Comparison of ENCODE assay signal across 32 mouse cellular contexts in the genomic region with DNA sequence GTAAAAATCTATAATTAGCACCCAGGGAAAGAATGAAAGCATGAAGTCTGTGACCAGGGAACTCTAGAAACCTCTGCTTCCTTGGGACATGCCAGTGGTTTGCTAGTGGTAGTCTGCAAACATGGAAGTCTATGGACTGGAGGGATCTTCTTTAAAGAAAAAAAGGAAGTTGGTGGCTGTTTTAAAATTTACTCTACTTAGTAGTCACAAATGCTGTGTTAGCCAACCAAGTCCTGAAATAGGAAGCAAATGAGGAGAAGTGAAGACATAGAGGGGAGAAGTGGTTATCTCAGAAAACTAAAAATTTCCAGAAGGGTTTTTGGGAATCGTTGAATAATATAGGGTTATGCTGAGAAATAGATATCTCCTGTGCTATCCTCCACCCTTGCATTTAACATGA. TPM values are rescaled to one million over a fixed set of nuclear protein-coding genes. Genes with fewer than 3 reads are reported as not detected.
DNase-seq lines count a peak whose midpoint lies in the region; ATAC-seq and TF ChIP-seq lines count a peak whose summit lies in the region.
"Had no signal": no experiment of that assay in that cellular context is flagged by ENCODE, and none has a peak within 500 bp of the region (broad histone marks: within the 10 kb centered on the region; RNA-seq: fewer than 3 reads in every experiment).

No protein-coding gene starts in this region.

- TF ChIP-seq CTCF in liver, adult 2 months (IDR thresholded peaks at IDR 0.05; ENCODE audit: low read depth, low read length): no peak

- no peak overlapping the region for H3K4me2 ChIP-seq in liver, embryonic 11.5 days
- H3K4me2 ChIP-seq in myocyte (ENCODE audit: low read depth): peak overlapping the region; percentile 10
- H3K4me2 ChIP-seq: embryonic facial prominence, embryonic 12.5 days; embryonic facial prominence, embryonic 15.5 days; heart, embryonic 13.5 days; hindbrain, embryonic 12.5 days; hindbrain, embryonic 15.5 days had no signal

- no peak for ATAC-seq in liver, embryonic 11.5 days (replicated peaks; ENCODE audit: low FRiP score)
- ATAC-seq: forebrain, embryonic 14.5 days; forebrain, postnatal 0 days had no signal

- H3K36me3 ChIP-seq in liver, adult 2 months (ENCODE audit: control insufficient read depth, insufficient read depth, low read length): no peaks in the 10 kb centered on the region
- H3K36me3 ChIP-seq in liver, embryonic 11.5 days (ENCODE audit: control insufficient read depth, insufficient read depth, low read length): no peaks in the 10 kb centered on the region
- no peaks in the 10 kb centered on the region for H3K36me3 ChIP-seq in macrophage (ENCODE audit: inconsistent target)
- no peaks in the 10 kb centered on the region for H3K36me3 ChIP-seq in myocyte (ENCODE audit: control insufficient read depth, insufficient read depth)
- H3K36me3 ChIP-seq: embryonic facial prominence, embryonic 12.5 days; embryonic facial prominence, embryonic 15.5 days; G1E; heart, embryonic 10.5 days; heart, embryonic 13.5 days; hindbrain, embryonic 12.5 days; hindbrain, embryonic 15.5 days had no signal

- no peaks in the 10 kb centered on the region for H3K79me2 ChIP-seq in liver, adult 2 months (ENCODE audit: control insufficient read depth, insufficient read depth, low read length)
- no peaks in the 10 kb centered on the region for H3K79me2 ChIP-seq in macrophage (ENCODE audit: inconsistent target)
- H3K79me2 ChIP-seq in myocyte (ENCODE audit: control insufficient read depth, insufficient read depth): no peaks in the 10 kb centered on the region

- peak; percentile 2 for DNase-seq in liver, adult 2 months (ENCODE audit: extremely low read depth, low read depth, low spot score)
- no peak for DNase-seq in liver, embryonic 11.5 days (ENCODE audit: low spot score)
- DNase-seq in left cerebral cortex, adult 18-20 months (ENCODE audit: low spot score in 2 of 2): no peak
- DNase-seq in embryo, embryonic 10 days (ENCODE audit: low spot score): no peak
- DNase-seq: adrenal gland, postnatal 10 days; adrenal gland, postnatal 36 days; B cell, adult 2 months; cerebellum, adult 11 months; cerebellum, adult 2 months; cerebellum, postnatal 10 days; cerebellum, postnatal 36 days; forebrain, postnatal 0 days; gastrocnemius, adult 2 months; gastrocnemius, postnatal 14 days; heart, adult 2 months; heart, postnatal 14 days had no signal

- H3K4me3 ChIP-seq in liver, adult 2 months (ENCODE audit: insufficient read depth, low read depth, low read length): no peak overlapping the region
- no peak overlapping the region for H3K4me3 ChIP-seq in liver, embryonic 11.5 days (ENCODE audit: low read depth, low read length)
- H3K4me3 ChIP-seq in macrophage (ENCODE audit: inconsistent target) (no peak overlapping the region), myocyte (no peak overlapping the region)
- H3K4me3 ChIP-seq: embryonic facial prominence, embryonic 12.5 days; embryonic facial prominence, embryonic 15.5 days; gastrocnemius, adult 2 months; heart, adult 2 months; heart, embryonic 10.5 days; heart, embryonic 13.5 days; hindbrain, embryonic 12.5 days; hindbrain, embryonic 15.5 days had no signal

- H3K9ac ChIP-seq in liver, adult 2 months (ENCODE audit: low read depth, low read length): no peak overlapping the region
- H3K9ac ChIP-seq in liver, embryonic 11.5 days (ENCODE audit: low read depth, low read length): no peak overlapping the region
- H3K9ac ChIP-seq: embryonic facial prominence, embryonic 12.5 days; embryonic facial prominence, embryonic 15.5 days; forebrain, postnatal 0 days; heart, embryonic 13.5 days; hindbrain, embryonic 12.5 days; hindbrain, embryonic 15.5 days had no signal

- H3K4me1 ChIP-seq in liver, adult 2 months (ENCODE audit: control insufficient read depth, insufficient read depth, low read length): no peaks in the 10 kb centered on the region
- no peaks in the 10 kb centered on the region for H3K4me1 ChIP-seq in liver, embryonic 11.5 days (replicated peaks; ENCODE audit: control insufficient read depth, insufficient read depth, low read length)
- H3K4me1 ChIP-seq: embryonic facial prominence, embryonic 12.5 days; embryonic facial prominence, embryonic 15.5 days; heart, embryonic 10.5 days; heart, embryonic 13.5 days; hindbrain, embryonic 12.5 days; hindbrain, embryonic 15.5 days had no signal

- 88% methylated on average over 1 of the region's 1 CpGs for WGBS in liver, adult 2 months
- WGBS in liver, embryonic 11.5 days: 80% methylated on average over 1 of the region's 1 CpGs
- WGBS in macrophage (ENCODE audit: missing documents): 38% methylated on average over 1 of the region's 1 CpGs

- H3K27me3 ChIP-seq in liver, adult 2 months (ENCODE audit: control insufficient read depth, insufficient read depth, low read length): no peaks in the 10 kb centered on the region
- no peaks in the 10 kb centered on the region for H3K27me3 ChIP-seq in liver, embryonic 11.5 days (replicated peaks; ENCODE audit: control insufficient read depth, insufficient read depth, low read length)
- no peaks in the 10 kb centered on the region for H3K27me3 ChIP-seq in myocyte (ENCODE audit: control insufficient read depth, insufficient read depth, insufficient read length)
- H3K27me3 ChIP-seq: CH12.LX; embryonic facial prominence, embryonic 12.5 days; embryonic facial prominence, embryonic 15.5 days; heart, embryonic 13.5 days; hindbrain, embryonic 12.5 days; hindbrain, embryonic 15.5 days; Patski had no signal

- H3K27ac ChIP-seq in liver, adult 2 months (replicated peaks; ENCODE audit: insufficient read depth, low read depth, low read length): no peak overlapping the region
- no peak overlapping the region for H3K27ac ChIP-seq in liver, embryonic 11.5 days (ENCODE audit: low read depth, low read length)
- peak overlapping the region; percentile 31 for H3K27ac ChIP-seq in macrophage
- H3K27ac ChIP-seq: embryonic facial prominence, embryonic 12.5 days; embryonic facial prominence, embryonic 15.5 days; gastrocnemius, adult 2 months; heart, adult 2 months; heart, embryonic 10.5 days; heart, embryonic 13.5 days; hindbrain, embryonic 12.5 days; hindbrain, embryonic 15.5 days had no signal

- no peak for TF ChIP-seq POLR2A in liver, adult 2 months (IDR thresholded peaks at IDR 0.05; ENCODE audit: extremely low read depth, insufficient read depth, low read length)
- no peak for TF ChIP-seq POLR2A in myocyte (IDR thresholded peaks at IDR 0.05; ENCODE audit: insufficient read length, low read depth)

- no peak overlapping the region for H3ac ChIP-seq in myocyte (ENCODE audit: control insufficient read depth, insufficient read length)

- H3K9me3 ChIP-seq in liver, embryonic 11.5 days (ENCODE audit: control insufficient read depth, low read length): no peaks in the 10 kb centered on the region
- H3K9me3 ChIP-seq: embryonic facial prominence, embryonic 12.5 days; embryonic facial prominence, embryonic 15.5 days; G1E; heart, embryonic 10.5 days; heart, embryonic 13.5 days; hindbrain, embryonic 12.5 days; hindbrain, embryonic 15.5 days had no signal

TF ChIP-seq in myocyte, 11 proteins besides CTCF, POLR2A, EP300 and RAD21:
- TF ChIP-seq TCF12 (IDR thresholded peaks at IDR 0.05; ENCODE audit: insufficient read depth, poor library complexity, severe bottlenecking): no peak
- TF ChIP-seq MYOD1 (IDR thresholded peaks at IDR 0.05; ENCODE audit: control insufficient read depth in 1 of 3, insufficient read length in 2 of 3, low read depth in 2 of 3): no peak
- no peak for TF ChIP-seq SRF (IDR thresholded peaks at IDR 0.05; ENCODE audit: control insufficient read depth, insufficient read length, low read depth)
- TF ChIP-seq CEBPB (IDR thresholded peaks at IDR 0.05; ENCODE audit: insufficient read depth, poor library complexity, severe bottlenecking): no peak
- no peak for TF ChIP-seq POLR2AphosphoS2 (IDR thresholded peaks at IDR 0.05; ENCODE audit: insufficient read length, low read depth)
- TF ChIP-seq E2F4 (IDR thresholded peaks at IDR 0.05; ENCODE audit: insufficient read depth): no peak
- no peak for TF ChIP-seq MAX (IDR thresholded peaks at IDR 0.05; ENCODE audit: low read depth)
- TF ChIP-seq REST (IDR thresholded peaks at IDR 0.05; ENCODE audit: insufficient read depth, insufficient read length): no peak
- no peak for TF ChIP-seq MYOG (IDR thresholded peaks at IDR 0.05; ENCODE audit: control insufficient read depth in 1 of 3, insufficient read depth in 1 of 3, insufficient read length in 2 of 3, low read depth in 2 of 3)
- no peak for TF ChIP-seq USF1 (IDR thresholded peaks at IDR 0.05; ENCODE audit: low read depth)
- no peak for TF ChIP-seq TCF3 (IDR thresholded peaks at IDR 0.05; ENCODE audit: insufficient read length, low read depth)

RNA-seq across cellular contexts. Expression of a gene that starts 37.3 kb away (rescaled TPM):
- 0.18 and 0.47 TPM in 2 replicates for total RNA-seq in liver, adult 2 months (2014; rRNA removed)
- polyA plus RNA-seq in liver, adult 2 months (2012; rRNA removed): not detected in 2 replicates
- polyA plus RNA-seq in liver, embryonic 11.5 days (2014; fragmentation: Nextera tagmentation; extraction: Ambion mirVana): not detected in 2 replicates
- not detected for total RNA-seq in macrophage (2018; cell fraction: chromatin; rRNA removed)
- not detected for total RNA-seq in macrophage (2018; cell fraction: cytosol; rRNA removed)
- total RNA-seq in macrophage (2018; cell fraction: nucleus; rRNA removed): not detected
- not detected in 3 replicates for polyA plus RNA-seq in macrophage (2018)
- polyA plus RNA-seq in myocyte (2012; fragmentation: generic; extraction: Trizol): not detected
- total RNA-seq in left cerebral cortex, adult 18-20 months (2021): 1 to 10 TPM; 1.1 to 1.6 TPM
- total RNA-seq: adrenal gland, adult 18-20 months; adrenal gland, postnatal 10 days; adrenal gland, postnatal 36 days; gastrocnemius, adult 2 months; heart, adult 2 months; heart, postnatal 14 days; hematopoietic stem cell, adult 5-6 weeks had no signal
- polyA plus RNA-seq: cerebellum, adult 2 months; gonadal fat pad, adult 2 months; heart, adult 2 months; heart, embryonic 10.5 days; heart, embryonic 13.5 days; intestine, embryonic 14.5 days; Patski had no signal
